Mouse (Mus musculus) heart, embryonic 15.5 days (tissue): ENCODE data around the gene Lrp2. TPM values are rescaled to one million over a fixed set of nuclear protein-coding genes. Genes with fewer than 3 reads are reported as not detected.

ENCODE experiments used
- polyA plus RNA-seq: library from polyadenylated mRNA; unstranded; fragments of >200 nt; fragmentation: Nextera tagmentation; extraction: Ambion mirVana; gene quantifications from 2 replicates; pipeline ENCODE4 v1.2.1, GENCODE M21; 2015

The Lrp2 gene
- polyA plus RNA-seq, 1 experiment from 2014 or later = 0.25 TPM

Other genes with a start within 250 kb of the Lrp2 start
- gene Abcb11, start 243.4 kb downstream of the Lrp2 start, polyA plus RNA-seq = 0.13 TPM in 1 of 2 replicates, not detected in the other
- gene Dhrs9, start 205.6 kb downstream of the Lrp2 start, polyA plus RNA-seq = 0.04 and 0.10 TPM in 2 replicates
- 9.6 and 12.4 TPM in 2 replicates for gene Bbs5, start 61.1 kb upstream of the Lrp2 start, polyA plus RNA-seq
- 15.0 and 23.9 TPM in 2 replicates for gene Klhl41, start 84.1 kb upstream of the Lrp2 start, polyA plus RNA-seq
- gene Fastkd1, start 127.5 kb upstream of the Lrp2 start, polyA plus RNA-seq = 18.8 and 19.0 TPM in 2 replicates
- gene Ppig, start 136.5 kb upstream of the Lrp2 start, polyA plus RNA-seq = 83.5 and 98.4 TPM in 2 replicates
- gene Ccdc173, start 203.5 kb upstream of the Lrp2 start, polyA plus RNA-seq = 1.4 and 1.7 TPM in 2 replicates
- 17.3 and 18.3 TPM in 2 replicates for gene Phospho2, start 203.6 kb upstream of the Lrp2 start, polyA plus RNA-seq
- 46.4 and 53.0 TPM in 2 replicates for gene Klhl23, start 235.9 kb upstream of the Lrp2 start, polyA plus RNA-seq